23 mouse cellular contexts compared by ENCODE assay signal in genomic region chr16:8444911-8445310, GRCm38 (mm10). TPM values are rescaled to one million over a fixed set of nuclear protein-coding genes. Genes with fewer than 3 reads are reported as not detected.
"Had no signal": no experiment of that assay in that cellular context is flagged by ENCODE, and none has a peak within 500 bp of the region (broad histone marks: within the 10 kb centered on the region; RNA-seq: fewer than 3 reads in every experiment).

No protein-coding gene starts in this region.

- H3K4me2 ChIP-seq: limb, embryonic 13.5 days; lung, embryonic 14.5 days; neural tube, embryonic 13.5 days; stomach, embryonic 15.5 days had no signal

- H3K9me3 ChIP-seq: limb, embryonic 13.5 days; neural tube, embryonic 13.5 days; stomach, embryonic 15.5 days had no signal

- H3K36me3 ChIP-seq: limb, embryonic 13.5 days; neural tube, embryonic 13.5 days; stomach, embryonic 15.5 days had no signal

- H3K27ac ChIP-seq: limb, embryonic 13.5 days; liver, embryonic 14.5 days; macrophage; neural tube, embryonic 13.5 days; stomach, embryonic 15.5 days had no signal

- H3K9ac ChIP-seq: limb, embryonic 13.5 days; liver, embryonic 14.5 days; liver, postnatal 0 days; lung, embryonic 14.5 days; neural tube, embryonic 13.5 days; stomach, embryonic 15.5 days had no signal

- H3K4me1 ChIP-seq: neural tube, embryonic 13.5 days; stomach, embryonic 15.5 days had no signal

- H3K27me3 ChIP-seq: neural tube, embryonic 13.5 days had no signal

- H3K4me3 ChIP-seq: limb, embryonic 13.5 days; myocyte; neural tube, embryonic 13.5 days; stomach, embryonic 15.5 days had no signal

- DNase-seq: kidney, adult 18-20 months; kidney, adult 9 months; kidney, postnatal 14 days; liver; liver, postnatal 0 days; lung, embryonic 14.5 days; midbrain, embryonic 14.5 days; retina, postnatal 1 day; right cerebral cortex, postnatal 25 days; spleen, adult 18-20 months; thymus, adult 2 months; thymus, postnatal 14 days; thymus, postnatal 4 days had no signal

- ATAC-seq: liver, postnatal 0 days; lung, postnatal 0 days had no signal

RNA-seq across cellular contexts. Expression of gene Tmem114, which starts 20.0 kb away (rescaled TPM):
- total RNA-seq: megakaryocyte, adult 5-6 weeks; monocyte, adult 5-6 weeks; neutrophil, adult 5-6 weeks had no signal
- polyA plus RNA-seq: liver, postnatal 0 days; lung, embryonic 14.5 days; lung, postnatal 0 days; macrophage; midbrain, embryonic 14.5 days; myocyte had no signal
